Mouse (Mus musculus) thymus, postnatal 10 days (tissue): ENCODE data around the gene Hsp90ab1.

Source experiments
- DNase-seq, 2 experiments: peaks; one replicate each; pipeline ENCODE4 v3.0.0; 2021; ENCODE audit warnings: low spot score in 2 of 2

The Hsp90ab1 gene

GRCm38 (mm10) chr17:45573087-45573779 lies at the start of gene Hsp90ab1:
Hsp90ab1 (minus strand) TSS chr17:45573271.
- DNase-seq, result peak; percentile 100

GRCm38 (mm10) chr17:45619386-45620256 lies 46.5 kb upstream of the Hsp90ab1 start:
- DNase-seq, result peak; percentile 47 to 61

GRCm38 (mm10) chr17:45618941-45619385 lies 45.9 kb upstream of the Hsp90ab1 start:
- DNase-seq, result peak; percentile 57 to 67

DNA sequence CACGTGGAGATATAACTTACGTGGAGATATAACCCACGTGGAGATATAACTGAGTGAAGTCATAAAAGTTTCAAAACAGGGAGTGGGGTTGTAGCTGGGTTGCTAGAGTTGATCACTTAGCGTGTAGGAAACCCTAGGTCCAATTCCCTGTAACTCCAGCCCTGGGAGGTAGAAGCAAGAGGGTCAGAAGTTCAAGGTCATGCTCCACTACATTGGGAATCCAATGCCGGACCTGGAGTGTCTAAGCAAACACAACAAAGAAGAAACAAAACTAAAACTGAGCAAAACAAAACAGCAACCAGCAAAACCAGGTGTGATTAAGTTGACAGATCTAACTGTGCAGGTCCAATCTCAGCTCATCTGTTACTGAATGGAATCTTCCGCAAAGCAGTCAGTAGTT lies 44.6 kb upstream of the Hsp90ab1 start:
- no peak for DNase-seq

- no peak for DNase-seq
These were observed 43.6 kb upstream of the Hsp90ab1 start for GRCm38 (mm10) chr17:45616679-45617078.

DNA sequence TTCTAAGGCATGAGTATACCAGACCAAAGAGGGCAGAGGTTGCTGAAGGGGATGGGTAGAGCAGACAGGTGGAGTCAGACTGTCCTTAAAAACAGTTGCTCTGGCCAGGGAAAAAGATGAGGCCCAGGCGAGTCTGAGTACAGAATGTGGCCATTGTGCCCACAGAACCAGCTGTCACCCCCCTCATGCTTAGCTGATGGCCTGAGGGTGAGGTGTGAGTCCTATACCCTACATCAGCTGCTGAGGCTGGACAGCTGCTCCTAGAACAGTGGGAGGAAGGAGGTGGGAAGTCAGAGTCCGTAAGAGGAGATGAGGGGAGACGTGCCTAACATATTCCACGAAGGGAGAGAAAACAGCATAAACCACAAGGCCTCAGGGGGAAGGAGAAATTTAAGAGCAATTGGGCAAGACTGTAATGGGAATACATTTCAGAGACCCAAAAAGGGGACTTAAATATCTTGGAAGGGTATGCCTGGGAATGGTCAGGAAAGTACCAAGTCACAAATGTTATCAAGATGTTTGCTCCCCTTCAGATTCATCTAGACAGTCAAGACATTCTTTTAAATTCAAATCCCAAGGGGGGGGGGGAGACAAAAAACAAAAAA lies 43.1 kb upstream of the Hsp90ab1 start:
- no peak for DNase-seq

DNA sequence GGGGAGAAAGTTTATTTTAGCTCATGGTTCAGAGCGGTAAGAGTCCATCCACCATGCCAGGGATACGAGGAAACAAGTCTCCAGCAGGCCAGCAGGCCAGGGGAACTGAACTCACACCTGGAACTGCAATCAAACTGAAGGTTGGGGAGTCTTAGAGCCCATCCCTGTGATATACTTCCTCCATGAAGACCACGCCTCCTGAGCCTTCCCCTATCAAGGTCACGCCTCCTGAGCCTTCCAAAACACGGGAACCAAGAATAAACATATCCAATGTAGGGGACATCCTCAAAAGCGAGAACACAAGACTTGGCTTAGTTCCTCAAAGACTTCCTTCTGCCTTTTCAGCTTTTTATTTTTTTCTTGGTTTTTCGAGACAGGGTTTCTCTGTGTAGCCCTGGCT lies 39.9 kb upstream of the Hsp90ab1 start:
- no peak for DNase-seq

DNA sequence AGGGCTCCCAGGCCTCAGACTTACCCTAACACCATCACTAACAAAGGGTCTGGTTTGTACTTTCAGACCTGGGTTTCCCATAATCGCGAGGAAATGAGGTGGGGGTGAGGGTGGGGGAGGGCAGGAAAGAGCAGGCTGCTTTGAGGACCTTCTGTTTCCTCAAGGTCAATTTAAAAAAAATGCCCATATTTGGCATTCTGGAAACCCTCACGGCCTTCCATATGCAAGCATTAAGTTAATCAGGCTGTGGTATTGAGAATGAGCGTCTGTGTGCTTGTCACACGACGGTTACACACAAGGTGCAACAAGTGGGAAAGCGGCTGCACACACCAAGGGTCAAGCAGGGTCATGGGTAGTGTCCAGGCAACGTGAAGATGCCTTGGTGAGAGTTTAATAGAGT lies 38.9 kb upstream of the Hsp90ab1 start:
- no peak for DNase-seq

DNA sequence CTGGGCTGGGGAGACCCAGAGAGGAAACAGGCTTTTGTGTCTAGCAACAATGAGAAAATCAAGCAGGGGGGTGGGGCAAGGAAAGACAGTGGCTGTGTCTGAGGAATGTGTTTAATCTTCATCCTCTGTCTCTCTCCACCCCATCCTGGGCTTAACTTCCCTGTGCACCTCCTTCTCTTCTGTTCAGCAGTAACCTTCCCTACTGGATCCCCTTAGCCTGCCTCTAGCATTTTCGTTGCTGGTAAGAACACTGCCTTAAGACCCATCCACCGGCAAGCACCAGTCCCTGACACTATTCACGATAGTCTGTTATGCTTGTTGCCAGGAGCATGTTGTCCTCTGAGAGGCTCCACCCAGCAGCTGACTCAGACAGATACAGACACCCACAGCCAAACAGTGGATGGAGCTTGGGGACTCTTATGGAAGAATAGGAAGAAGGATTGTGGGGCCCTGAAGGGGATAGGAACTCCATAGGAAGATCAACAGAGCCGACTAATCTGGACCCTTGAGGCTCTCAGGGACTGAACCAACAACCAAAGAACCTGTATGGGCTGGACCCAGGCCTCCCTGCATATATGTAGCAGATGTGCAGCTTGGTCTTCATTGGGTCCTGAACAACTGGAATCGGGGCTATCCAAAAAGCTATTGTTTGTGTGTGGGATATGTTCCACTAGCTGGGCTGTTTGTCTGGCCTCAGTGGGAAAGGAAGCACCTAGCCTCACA lies 37.2 kb upstream of the Hsp90ab1 start:
- no peak for DNase-seq

DNA sequence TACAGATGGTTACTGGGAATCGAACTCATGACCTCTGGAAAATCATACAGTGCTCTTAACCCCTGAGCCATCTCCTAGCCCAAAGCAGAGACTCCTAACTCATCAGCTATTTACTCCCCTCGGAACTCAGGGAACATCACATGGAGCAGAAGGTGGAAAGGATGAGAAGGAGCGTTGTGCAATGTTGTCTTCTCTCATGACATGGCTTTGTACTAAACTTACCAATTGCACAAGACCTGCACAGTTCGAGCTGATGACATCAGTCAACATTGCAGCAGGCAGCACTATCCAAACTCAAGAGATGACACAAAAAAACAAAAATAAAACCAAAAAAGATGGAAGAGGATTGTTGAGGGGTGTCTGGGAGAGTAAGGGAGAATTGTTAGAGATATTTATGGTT lies 35.3 kb upstream of the Hsp90ab1 start:
- no peak for DNase-seq

DNA sequence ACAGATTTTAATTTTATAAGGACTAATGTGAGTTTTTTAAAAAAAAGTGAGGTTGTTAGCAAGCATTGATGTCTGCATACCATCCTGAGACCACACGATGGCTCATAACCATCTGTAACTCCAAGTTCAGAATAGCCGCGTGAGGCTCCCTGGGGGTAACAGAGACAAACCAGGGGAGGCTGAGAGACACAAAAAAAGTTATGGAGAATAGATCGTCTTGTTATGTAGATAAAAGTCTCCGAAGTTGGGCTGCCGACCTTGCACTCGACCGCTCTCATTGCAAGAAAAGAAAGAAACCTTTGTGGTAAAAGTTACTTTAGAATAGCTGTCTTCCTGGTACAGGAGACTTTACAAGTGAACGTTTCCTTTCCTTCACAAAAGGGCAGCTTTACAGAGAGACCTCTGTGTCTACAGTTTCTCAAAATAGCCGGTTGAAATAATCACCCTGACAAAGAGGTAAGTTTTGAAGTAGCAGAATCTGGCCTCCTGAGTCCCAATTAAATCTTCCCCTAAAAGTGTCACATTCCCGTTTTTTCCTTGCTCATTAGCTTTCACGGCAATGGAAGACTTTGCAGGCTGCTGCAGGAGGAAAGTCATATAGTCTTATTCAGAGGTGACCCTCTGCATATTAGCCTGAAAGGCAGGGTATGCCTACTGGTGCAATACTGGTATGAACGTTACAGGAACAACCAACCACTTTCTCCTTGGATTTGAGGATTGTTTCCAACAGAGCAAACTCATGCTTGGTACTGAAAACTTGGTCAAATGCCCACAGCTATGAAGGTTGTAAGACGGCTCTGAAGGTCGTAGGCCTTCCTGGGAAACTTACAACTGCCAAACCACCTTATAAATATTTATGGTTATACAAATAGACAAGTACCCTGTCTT lies 34.2 kb upstream of the Hsp90ab1 start:
- DNase-seq, result no peak

DNA sequence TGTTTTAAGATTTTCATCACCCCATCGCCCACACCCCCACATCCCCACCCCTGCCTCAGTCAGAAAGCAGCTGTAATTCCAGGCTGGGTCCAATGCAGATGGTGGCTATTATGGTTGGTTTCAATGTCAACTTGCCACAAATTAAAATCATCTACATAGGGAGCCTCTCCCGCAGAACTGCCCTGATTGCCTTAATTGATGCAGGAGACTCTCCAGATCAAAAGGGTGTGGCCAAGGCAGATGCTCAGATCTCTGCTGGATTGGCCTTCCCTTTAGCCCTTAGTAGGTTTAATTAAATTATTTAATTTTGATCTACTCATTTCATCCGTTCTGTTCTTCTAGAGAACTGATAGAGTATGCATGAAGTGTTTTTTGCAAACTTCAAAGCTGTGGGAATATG lies 29.9 kb upstream of the Hsp90ab1 start:
- DNase-seq, result no peak

DNA sequence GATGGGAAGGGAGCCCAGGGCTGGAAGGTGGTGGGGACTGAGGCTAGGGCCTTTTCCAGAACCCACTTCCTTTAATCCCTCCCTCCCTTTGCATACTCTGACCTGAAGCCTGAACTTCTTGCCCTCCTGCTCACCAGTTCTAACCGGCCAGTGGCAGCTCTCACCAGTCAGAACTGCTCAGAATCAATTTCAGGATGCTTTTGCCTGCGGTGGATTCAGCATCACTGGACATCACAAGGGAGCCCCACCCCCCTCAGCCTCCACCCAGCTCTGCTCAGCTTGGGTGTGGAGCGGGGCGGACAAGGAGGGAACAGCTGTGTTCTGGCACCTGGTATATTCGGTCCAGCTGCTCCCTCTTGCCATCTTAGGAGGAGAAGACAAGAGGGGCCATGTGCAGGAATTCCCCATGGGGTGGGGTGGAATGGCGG lies 28.8 kb upstream of the Hsp90ab1 start, which contains the start of gene Mymx:
Mymx (minus strand) TSS at position 226 of the 428 bp plus-strand sequence.
- no peak for DNase-seq

DNA sequence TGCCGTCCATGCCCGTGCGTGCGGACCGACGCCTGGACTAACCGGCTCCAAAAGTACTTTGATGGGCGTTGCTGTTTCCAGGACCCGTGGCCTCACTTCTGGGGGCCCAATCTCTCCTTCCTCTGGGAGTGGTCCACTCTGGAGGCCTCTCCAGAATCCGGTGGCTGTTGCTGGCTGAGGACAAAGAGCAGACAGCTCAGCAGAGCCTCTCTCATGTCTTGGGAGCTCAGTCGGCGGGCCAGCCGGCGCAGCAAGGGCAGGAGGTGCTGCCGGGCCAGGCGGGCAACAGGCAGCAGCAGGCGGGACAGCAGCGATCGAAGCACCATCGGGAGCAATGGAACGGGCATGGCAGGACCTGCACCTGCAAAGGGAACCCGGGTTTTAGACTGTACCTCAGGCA lies 28.3 kb upstream of the Hsp90ab1 start:
- DNase-seq, result no peak

DNA sequence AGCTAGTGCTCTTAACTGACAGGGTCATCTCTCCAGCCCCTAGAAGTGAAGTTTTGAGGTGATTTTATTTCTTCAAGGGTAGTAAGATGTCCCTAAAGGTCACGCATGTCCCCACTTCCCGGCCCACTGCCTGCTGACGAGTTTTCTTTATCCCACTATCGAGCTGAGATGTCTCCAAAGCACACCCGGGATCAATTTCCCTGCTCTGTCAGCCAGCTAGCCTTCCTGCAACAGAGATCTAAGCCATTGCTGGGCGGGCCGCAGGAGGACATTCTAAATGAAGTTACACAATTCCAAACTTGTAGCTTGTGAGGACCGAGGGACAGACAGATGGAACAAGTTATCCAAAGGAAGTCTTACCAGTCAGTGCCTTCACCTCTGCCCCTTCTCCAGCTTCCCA lies 27.2 kb upstream of the Hsp90ab1 start:
- DNase-seq, result no peak

DNA sequence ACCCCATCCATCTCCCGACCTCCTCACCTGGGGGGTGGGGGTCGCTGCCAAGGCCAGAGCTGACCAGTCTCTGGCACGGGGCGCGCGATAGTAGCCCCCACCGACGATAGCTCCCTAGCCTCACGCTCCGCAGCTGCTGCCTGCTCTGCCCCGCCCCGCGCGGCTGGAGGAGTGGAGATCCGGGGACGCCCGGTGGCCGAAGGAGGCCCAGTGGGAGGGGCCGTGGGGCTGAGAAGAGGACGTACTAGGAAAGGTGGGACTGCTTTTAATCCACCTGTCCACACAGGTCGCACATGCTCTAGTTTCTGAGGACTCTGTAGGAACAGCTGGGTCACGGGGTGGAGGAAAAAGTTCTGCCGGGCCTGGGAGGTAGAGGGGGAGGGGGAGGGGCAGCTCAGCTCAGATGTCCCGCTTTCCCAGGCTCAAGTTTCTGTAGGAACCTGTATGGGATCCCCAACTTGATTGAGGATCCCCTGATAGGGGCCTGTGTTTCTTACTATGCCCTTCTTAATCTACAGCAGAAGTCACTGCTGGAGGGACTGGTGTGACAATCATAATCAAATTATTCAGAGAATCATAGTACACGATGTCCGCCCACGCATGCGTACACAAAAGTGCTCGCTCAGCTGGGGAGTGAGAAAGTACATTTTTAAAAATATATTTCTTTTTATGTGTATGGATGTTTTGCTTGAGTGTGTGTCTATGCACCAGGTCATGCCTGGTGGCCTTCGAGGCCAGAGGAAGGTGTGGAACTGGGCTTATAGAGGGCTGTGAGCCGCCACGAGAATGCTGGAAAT lies 26.6 kb upstream of the Hsp90ab1 start, which contains the start of gene Slc29a1:
Slc29a1 (minus strand) TSS at position 161 of the 797 bp plus-strand sequence.
- no peak for DNase-seq

DNA sequence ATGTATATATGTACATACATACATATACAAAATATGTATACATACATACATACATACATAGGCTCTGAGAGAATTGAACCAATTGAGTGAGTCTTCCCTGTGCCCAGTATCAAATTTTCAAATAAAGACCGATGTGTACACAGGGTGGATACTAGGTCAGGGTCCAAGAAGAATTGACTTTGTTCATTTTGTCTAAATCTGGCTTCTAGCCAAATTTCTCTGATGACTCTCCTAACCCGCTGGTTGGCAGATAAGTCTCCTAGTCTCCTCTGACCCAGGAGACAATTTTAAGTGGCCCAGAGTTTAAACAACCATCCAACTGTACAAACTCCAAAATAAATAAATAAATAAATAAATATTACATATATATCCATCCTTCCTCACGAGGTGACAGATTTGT lies 25.8 kb upstream of the Hsp90ab1 start:
- no peak for DNase-seq

DNA sequence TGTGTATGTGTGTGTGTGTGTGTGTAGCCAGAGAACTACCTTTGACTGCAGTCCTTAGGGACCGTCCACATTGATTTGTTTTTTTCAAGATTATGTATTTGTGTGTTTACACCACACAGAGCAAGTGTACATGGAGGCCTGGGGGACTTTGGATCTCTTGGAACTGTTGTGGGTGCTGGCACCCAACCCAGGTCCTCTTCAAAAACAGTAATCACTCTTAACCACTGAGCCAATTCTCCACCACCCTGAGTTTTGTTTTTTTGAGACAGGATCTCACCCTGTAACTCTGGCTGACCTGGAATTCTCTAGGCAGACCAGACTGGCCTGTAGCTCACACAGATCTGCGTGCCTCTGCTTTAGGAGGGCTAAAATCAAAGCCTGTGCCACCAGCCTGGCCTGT lies 25.3 kb upstream of the Hsp90ab1 start:
- DNase-seq, result no peak

DNA sequence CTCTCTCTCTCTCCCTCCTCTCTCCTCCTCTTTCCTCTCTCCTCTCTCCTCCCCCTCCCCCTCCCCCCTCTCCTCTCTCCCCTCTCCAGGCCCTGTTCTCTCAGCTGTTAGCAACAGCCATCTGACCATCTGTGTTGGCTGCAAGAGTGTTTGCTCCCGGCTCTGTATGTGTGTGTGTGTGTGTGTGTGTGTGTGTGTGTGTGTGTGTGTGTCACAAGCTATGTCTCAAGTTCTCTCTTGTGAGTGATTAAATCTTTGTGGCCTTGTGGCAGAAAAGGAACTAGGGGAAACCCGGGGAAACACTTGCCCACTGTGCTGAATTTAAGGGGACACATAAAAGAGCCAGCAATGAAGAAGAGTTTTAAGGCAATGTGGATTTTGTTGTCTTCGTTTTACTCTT lies 24.7 kb upstream of the Hsp90ab1 start:
- DNase-seq, result no peak
